Mouse (Mus musculus) kidney, embryonic 16.5 days (tissue): Measurements from ENCODE around the gene Rere. TPM values are rescaled to one million over a fixed set of nuclear protein-coding genes. Genes with fewer than 3 reads are reported as not detected.
"Not testable (repeated sequence)": the region's sequence is repeated elsewhere in the genome, so short reads cannot be mapped to it uniquely, and the experiment has no call there.

Source experiments
- ATAC-seq: fragments of 200-750 bp; cut with Nextera tagmentation; 2 replicates; pipeline ENCODE4 v1.8.0; 2017; ENCODE audit warnings: moderate TSS enrichment; ENCODE audit not compliant: low FRiP score, low TSS enrichment
- H3K27ac ChIP-seq: fragments of 300-500 bp; sonication (generic); 2 replicates; pipeline ENCODE4 v1.5.1; 2014; ENCODE audit warnings: low read length
- H3K27me3 ChIP-seq: fragments of 300-500 bp; sonication (generic); 2 replicates; pipeline ENCODE4 v1.6.1; 2014; ENCODE audit warnings: low read length, control low read depth, mixed read lengths; ENCODE audit not compliant: insufficient read depth
- H3K36me3 ChIP-seq: fragments of 300-500 bp; sonication (generic); 2 replicates; pipeline ENCODE4 v1.6.1; 2014; ENCODE audit warnings: low read length, control low read depth, mixed read lengths; ENCODE audit not compliant: insufficient read depth
- H3K4me1 ChIP-seq: fragments of 300-500 bp; sonication (generic); 2 replicates; pipeline ENCODE4 v1.6.1; 2014; ENCODE audit warnings: low read length, control low read depth, mixed read lengths; ENCODE audit not compliant: insufficient read depth
- H3K4me2 ChIP-seq: fragments of 300-500 bp; sonication (generic); replicated peaks from 2 replicates; pipeline ENCODE4 v1.6.1; 2014; ENCODE audit warnings: low read depth, low read length
- H3K4me3 ChIP-seq: fragments of 300-500 bp; sonication (generic); 2 replicates; pipeline ENCODE4 v1.5.1; 2014; ENCODE audit warnings: mild to moderate bottlenecking, low read length
- H3K9ac ChIP-seq: fragments of 300-500 bp; sonication (generic); replicated peaks from 2 replicates; pipeline ENCODE4 v1.6.1; 2014; ENCODE audit warnings: low read length
- H3K9me3 ChIP-seq: fragments of 300-500 bp; sonication (generic); 2 replicates; pipeline ENCODE4 v1.6.1; 2016; ENCODE audit warnings: low read length, control low read depth
- WGBS: fragments of 180-500 bp; shearing (Covaris S2); extraction: QIAGEN DNeasy Blood & Tissue Kit; methylation state at CpG from one replicate; pipeline ENCODE4 v1.1.7; 2014; 5-methylcytosine and 5-hydroxymethylcytosine counted together
- polyA plus RNA-seq: library from polyadenylated mRNA; unstranded; fragments of >200 nt; fragmentation: Nextera tagmentation; extraction: Ambion mirVana; gene quantifications from 2 replicates; pipeline ENCODE4 v1.2.1, GENCODE M21; 2015

Gene Rere
- polyA plus RNA-seq, 1 experiment from 2014 or later, result 30.7 TPM

DNA sequence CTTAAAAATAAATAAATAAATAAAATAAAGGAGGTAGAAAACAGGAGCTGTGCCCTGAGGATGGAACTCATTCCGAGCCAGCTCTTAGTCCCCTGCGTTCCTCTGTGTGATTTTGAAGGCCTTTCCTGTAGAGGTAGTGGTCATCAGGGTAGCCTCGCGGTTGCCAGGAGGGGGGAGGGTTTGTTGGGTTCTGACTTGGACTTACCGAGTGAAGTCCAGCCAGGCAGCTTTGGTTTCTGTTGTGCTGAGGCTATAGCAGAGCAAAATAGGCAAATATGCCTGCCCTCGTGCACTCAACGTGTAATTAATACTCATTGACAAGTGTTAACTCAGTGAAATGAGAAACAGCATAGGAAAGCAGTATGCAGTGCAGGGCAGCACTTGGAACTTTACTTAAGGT lies 262.8 kb downstream of the Rere start:
- H3K4me1 ChIP-seq, result peaks cover 8% of the 10 kb centered on the region
- WGBS, result 64% methylated on average over 7 of the region's 7 CpGs
- no peak overlapping the region for H3K4me3 ChIP-seq
- H3K27me3 ChIP-seq, result no peaks in the 10 kb centered on the region
- ATAC-seq, result no peak
- H3K4me2 ChIP-seq, result no peak overlapping the region
- no peak overlapping the region for H3K27ac ChIP-seq
- H3K9ac ChIP-seq, result no peak overlapping the region
- H3K9me3 ChIP-seq, result no peaks in the 10 kb centered on the region
- 0 out of 2 replicates have a peak, but pooled peaks cover 7% of the 10 kb centered on the region for H3K36me3 ChIP-seq

DNA sequence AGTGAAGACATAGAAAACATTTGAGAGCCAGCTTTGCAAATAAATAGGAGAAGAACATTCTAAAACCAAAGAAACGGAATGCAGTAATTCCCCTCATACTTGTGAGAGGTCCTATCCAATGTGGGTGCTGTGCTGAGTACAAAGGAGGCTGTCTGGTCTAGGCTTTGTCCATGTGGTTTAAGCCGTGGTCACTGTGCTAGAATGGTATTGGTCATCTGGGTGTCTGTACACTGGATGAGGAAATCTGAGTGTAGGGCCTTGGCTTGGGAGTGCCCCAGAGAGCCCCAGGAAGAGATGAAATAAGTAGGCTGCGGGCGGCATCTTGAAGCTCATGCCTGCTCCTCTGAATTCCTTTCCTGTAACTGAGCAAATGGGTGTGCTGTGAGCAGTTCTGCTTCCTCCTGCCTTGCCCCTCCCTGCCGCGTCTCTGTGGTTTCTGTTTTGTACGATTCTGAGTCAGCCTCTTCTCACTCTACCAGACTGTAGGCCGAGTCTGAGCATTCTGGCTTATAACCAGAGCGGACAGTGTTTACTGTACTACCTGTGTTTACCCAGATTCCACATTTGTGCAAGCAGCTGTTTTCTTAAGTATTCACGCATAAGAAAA lies 263.3 kb downstream of the Rere start:
- no peak for ATAC-seq
- Histone ChIP-seq H3K9me3 (no peaks in the 10 kb centered on the region), H3K9ac (no peak overlapping the region), H3K27ac (peak overlapping the region; percentile 17; the same call in 1 of the 2 replicates), H3K4me1 (peaks cover 8% of the 10 kb centered on the region), H3K4me2 (no peak overlapping the region), H3K4me3 (no peak overlapping the region), H3K27me3 (no peaks in the 10 kb centered on the region), H3K36me3 (peaks cover 7% of the 10 kb centered on the region; the same call in 1 of the 2 replicates)
- WGBS, result 77% methylated on average over 10 of the region's 10 CpGs

DNA sequence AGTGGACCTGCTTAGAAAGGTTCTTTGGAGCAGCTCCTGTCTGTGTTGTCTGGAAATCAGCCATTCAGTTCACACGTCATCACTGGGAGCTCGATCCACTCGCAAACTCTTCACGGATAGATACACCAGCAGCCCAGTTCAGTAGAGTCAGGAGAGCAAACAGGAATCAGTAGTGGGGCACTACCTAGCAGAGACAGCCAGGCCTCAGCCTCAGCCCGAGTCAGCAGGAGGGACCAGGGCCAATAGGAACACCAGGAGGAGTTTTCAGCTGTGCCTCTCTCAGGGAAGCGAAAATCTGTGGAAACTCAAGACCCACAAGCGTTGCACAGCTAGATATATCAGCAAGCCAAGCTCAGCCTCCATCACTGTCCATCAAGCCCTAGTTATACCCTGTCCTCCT lies 264.3 kb downstream of the Rere start:
- 93% methylated on average over 7 of the region's 7 CpGs for WGBS
- H3K9me3 ChIP-seq, result no peaks in the 10 kb centered on the region
- no peak for ATAC-seq
- peaks cover 8% of the 10 kb centered on the region for H3K4me1 ChIP-seq
- no peak overlapping the region for H3K4me2 ChIP-seq
- no peak overlapping the region for H3K27ac ChIP-seq
- H3K4me3 ChIP-seq, result no peak overlapping the region
- H3K27me3 ChIP-seq, result no peaks in the 10 kb centered on the region
- peaks cover 15% of the 10 kb centered on the region; the same call in 1 of the 2 replicates for H3K36me3 ChIP-seq
- H3K9ac ChIP-seq, result no peak overlapping the region

DNA sequence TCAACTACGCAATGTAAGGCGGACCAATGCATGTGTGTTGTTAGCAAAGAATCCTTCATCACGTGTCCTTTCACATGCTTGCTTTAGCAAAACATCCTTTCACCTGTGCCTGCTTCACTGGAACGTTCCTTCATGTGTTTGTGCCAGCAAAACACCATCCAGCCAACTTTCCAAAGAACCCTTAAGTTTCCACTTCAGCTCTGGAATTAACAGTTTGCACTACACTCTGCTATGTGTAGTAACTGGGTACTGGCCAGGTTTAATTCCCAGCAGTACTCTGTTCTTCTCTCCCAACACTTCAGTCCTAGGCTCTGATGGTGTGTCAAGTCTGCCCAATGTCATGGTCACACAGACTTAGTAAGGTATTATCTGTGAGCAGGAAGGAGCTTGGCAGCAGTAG lies 264.9 kb downstream of the Rere start:
- peaks cover 14% of the 10 kb centered on the region; the same call in 1 of the 2 replicates for H3K36me3 ChIP-seq
- not testable (repeated sequence) for ATAC-seq, H3K9me3 ChIP-seq, H3K27me3 ChIP-seq, H3K4me1 ChIP-seq, H3K4me3 ChIP-seq, H3K4me2 ChIP-seq, H3K9ac ChIP-seq, H3K27ac ChIP-seq
- WGBS, result 96% methylated on average over 4 of the region's 4 CpGs

DNA sequence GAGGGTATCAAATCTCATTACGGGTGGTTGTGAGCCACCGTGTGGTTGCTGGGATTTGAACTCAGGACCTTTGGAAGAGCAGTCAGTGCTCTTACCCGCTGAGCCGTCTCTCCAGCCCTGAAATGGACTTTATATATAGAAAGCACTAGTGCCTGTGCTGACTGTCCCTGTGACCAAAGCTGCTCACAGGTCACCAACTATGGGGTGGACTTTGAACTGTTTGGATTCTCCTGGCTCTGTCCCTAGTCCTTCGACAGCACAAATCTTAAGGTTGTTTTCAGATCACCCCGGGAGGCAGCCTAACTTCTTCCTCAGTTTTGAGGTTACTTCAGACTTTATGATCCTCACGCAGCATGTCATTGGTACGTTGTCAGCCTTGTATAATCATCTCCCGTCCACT lies 267.9 kb downstream of the Rere start:
- Histone ChIP-seq H3K27me3 (no peaks in the 10 kb centered on the region), H3K4me3 (no peak overlapping the region), H3K9ac (no peak overlapping the region), H3K36me3 (peaks cover 11% of the 10 kb centered on the region; the same call in 1 of the 2 replicates), H3K4me2 (no peak overlapping the region), H3K27ac (no peak overlapping the region), H3K9me3 (no peaks in the 10 kb centered on the region), H3K4me1 (peaks cover 4% of the 10 kb centered on the region)
- ATAC-seq, result no peak
- WGBS, result 80% methylated on average over 9 of the region's 9 CpGs

DNA sequence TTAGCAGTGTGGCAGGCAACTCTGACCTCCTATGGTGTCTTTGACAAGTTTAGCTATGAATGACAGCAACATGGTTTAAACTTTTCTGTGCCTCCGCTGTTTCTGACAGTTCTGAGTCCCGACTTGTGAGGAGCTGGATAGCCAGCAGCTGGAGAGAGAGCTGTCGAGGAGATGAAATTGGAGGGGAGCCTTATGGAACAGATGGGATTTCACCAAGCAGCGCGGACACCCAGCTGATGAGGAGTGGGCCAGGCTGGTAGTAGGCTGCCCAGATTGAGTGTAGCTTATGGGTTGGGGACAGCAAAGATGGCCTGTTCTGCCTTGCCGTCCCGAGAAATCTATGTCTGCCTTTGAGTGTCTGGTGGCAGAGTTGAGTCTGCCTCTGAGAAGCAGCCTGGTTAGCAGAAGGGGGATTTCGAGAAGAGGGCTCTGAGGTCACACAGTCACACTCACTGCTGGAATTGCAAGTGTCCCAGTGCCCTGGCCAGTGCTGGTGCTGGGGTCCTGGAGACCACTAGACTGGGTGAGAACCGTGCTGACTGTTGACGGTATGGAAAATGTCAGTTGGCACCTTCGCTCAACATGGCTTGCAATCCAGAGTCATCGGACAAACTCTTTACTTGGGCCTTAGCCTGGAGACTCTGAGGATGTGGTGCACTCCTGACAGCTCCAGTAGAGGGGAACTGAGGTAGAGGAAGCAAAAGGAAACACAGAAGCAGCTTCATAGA lies 268.7 kb downstream of the Rere start:
- H3K9me3 ChIP-seq, result no peaks in the 10 kb centered on the region
- no peak overlapping the region for H3K9ac ChIP-seq
- H3K36me3 ChIP-seq, result peaks cover 14% of the 10 kb centered on the region; the same call in 1 of the 2 replicates
- H3K27ac ChIP-seq, result no peak overlapping the region
- 79% methylated on average over 12 of the region's 12 CpGs for WGBS
- ATAC-seq, result no peak
- H3K4me3 ChIP-seq, result no peak overlapping the region
- H3K4me1 ChIP-seq, result peaks cover 3% of the 10 kb centered on the region; the same call in 1 of the 2 replicates
- H3K27me3 ChIP-seq, result no peaks in the 10 kb centered on the region
- H3K4me2 ChIP-seq, result no peak overlapping the region

DNA sequence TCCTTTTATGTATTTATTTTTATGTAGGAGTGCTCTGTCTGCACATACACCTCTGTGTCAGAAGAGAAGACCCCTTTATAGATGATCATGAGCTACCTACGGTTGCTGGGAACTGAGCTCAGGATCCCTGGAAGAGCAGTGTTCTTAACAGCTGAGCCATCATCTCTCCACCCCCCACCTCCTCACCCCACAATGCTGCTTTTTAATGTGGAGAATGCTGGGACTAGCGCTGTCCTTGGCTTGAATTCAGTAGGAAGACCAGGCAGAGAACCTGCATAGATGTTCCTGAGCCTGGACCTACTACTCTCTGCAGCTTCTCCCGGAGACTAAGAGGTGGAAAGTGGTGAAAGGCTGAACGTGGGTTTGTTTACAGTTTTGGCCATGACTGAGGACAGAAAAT lies 269.9 kb downstream of the Rere start:
- Histone ChIP-seq H3K27me3 (no peaks in the 10 kb centered on the region), H3K9ac (no peak overlapping the region), H3K4me3 (no peak overlapping the region), H3K4me1 (peaks cover 12% of the 10 kb centered on the region), H3K36me3 (peaks cover 11% of the 10 kb centered on the region; the same call in 1 of the 2 replicates), H3K4me2 (no peak overlapping the region), H3K9me3 (no peaks in the 10 kb centered on the region), H3K27ac (no peak overlapping the region)
- ATAC-seq, result no peak
- 73% methylated on average over 4 of the region's 4 CpGs for WGBS

DNA sequence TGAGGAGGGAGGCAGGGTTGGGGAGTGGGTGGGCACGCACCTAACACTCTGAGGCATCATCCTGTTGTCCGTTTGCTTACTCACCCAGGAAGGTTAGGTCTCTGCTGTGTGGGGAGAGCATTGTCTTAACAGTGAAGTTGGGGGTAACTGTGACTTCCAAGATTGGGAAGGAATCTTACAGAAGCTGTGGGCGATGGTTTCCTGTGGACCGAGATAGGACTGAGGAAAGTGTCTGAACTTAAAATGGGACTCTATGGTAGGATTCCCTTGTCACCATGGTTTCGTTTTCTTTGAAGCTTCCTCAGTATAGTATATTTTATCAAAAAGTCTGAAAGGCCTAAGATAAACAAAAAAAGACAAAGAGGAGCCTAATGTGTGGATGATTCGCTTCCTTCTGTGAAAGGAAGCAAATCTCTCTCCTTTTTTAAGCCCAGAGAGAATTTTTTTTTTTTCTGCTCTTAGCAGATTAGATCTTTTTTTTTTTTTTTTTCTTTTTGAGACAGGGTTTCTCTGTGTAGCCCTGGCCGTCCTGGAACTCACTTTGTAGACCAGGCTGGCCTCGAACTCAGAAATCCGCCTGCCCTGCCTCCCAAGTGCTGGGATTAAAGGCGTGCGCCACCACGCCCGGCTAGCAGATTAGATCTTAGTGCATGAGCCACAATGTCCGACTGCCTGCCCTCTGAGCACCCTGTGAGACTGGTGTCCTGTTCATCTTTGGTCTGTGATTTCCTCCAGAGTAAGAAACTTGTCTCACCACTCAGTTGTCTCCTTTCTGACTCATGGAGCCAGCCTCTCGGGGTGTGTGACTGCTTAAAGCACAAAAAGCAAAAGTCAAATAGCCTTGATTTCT lies 271.5 kb downstream of the Rere start:
- Histone ChIP-seq H3K9me3 (no peaks in the 10 kb centered on the region), H3K36me3 (peaks cover 11% of the 10 kb centered on the region; the same call in 1 of the 2 replicates), H3K4me2 (no peak overlapping the region), H3K4me3 (no peak overlapping the region), H3K27me3 (no peaks in the 10 kb centered on the region), H3K4me1 (peaks cover 27% of the 10 kb centered on the region), H3K27ac (no peak overlapping the region), H3K9ac (no peak overlapping the region)
- no peak for ATAC-seq
- WGBS, result 82% methylated on average over 15 of the region's 15 CpGs

DNA sequence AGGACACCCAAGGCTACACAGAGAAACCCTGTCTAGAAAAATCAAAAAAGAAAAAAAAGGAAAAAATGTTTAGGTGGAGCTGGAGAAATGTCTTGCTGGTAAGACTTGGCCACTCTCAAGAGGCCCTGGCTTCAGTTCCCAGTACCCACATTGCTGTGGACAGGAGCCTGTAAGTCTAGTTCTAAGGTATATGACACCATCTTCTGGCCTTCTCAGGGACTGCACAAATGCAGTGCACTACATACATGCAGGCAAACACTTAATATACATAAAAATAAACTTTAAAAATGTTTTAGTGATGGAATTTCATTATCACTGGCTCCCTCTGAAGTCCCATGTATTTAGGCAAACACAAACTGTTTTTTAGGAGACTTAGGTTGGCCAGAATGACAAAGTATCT lies 274.3 kb downstream of the Rere start:
- Histone ChIP-seq H3K9me3 (no peaks in the 10 kb centered on the region), H3K36me3 (0 out of 2 replicates have a peak, but pooled peaks cover 3% of the 10 kb centered on the region), H3K4me1 (peaks cover 29% of the 10 kb centered on the region), H3K4me2 (no peak overlapping the region), H3K9ac (no peak overlapping the region), H3K27ac (peak overlapping the region; percentile 76), H3K4me3 (no peak overlapping the region), H3K27me3 (no peaks in the 10 kb centered on the region)
- ATAC-seq, result no peak
